In the genomic region with DNA sequence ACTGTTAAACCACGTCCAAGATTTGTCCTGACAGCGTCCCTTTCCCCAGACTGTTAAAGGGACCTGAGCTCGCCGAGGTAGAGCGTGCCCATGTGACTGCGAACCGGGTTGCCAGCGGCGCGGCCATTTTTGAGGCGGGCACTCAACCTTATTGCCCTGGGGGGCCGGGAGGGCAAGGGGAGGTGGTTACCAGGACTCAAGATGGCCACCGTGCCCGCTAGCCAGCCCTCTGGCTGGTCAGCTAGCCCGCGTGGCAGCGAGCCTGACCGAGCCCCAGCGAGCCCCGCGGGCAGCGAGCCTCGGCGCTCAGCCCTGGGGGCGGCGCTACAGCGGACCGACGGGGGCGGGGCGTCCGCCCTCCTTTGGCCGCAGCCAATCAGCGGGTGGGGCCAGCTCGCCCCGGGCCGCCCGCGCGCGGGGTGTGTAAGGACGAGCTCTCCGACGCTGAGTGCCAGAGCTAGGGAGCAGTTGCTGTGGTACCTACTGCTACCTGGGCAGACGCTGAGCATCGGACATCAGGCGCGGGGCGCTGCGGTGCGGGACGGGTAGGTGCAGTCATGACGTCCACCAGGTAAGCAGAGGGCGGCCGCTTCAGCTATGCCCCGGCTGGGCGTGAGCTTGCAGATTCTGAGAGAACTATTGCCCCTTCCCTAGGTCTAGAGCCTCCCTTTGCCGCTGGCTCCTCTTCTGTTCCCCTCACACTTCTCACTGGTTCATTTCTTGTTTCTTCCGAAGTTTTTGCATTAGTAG, we compare ENCODE assay signal across 8 mouse cellular contexts. TPM values are rescaled to one million over a fixed set of nuclear protein-coding genes. Genes with fewer than 3 reads are reported as not detected.
DNase-seq lines count a peak whose midpoint lies in the region; ATAC-seq lines count a peak whose summit lies in the region.

No protein-coding gene starts in this region.

- peak overlapping the region; percentile 70 for H3K27ac ChIP-seq in hindbrain, embryonic 14.5 days

- peak overlapping the region; percentile 69 for H3K4me3 ChIP-seq in hindbrain, embryonic 14.5 days (replicated peaks; ENCODE audit: low read length)

- H3K4me2 ChIP-seq in hindbrain, embryonic 14.5 days (replicated peaks) = peak overlapping the region; percentile 76

- no peaks in the 10 kb centered on the region for H3K27me3 ChIP-seq in hindbrain, embryonic 14.5 days (ENCODE audit: control insufficient read depth, insufficient read depth, low read length)

- WGBS in hindbrain, embryonic 14.5 days = under 1% methylated on average over 56 of the region's 59 CpGs

- no peaks in the 10 kb centered on the region for H3K36me3 ChIP-seq in hindbrain, embryonic 14.5 days (replicated peaks; ENCODE audit: control insufficient read depth, insufficient read depth)

- H3K9me3 ChIP-seq in hindbrain, embryonic 14.5 days (ENCODE audit: control insufficient read depth, low read length) = no peaks in the 10 kb centered on the region

- H3K9ac ChIP-seq in hindbrain, embryonic 14.5 days = peak overlapping the region; percentile 75

- DNase-seq in T-cell, adult 2 months (ENCODE audit: low spot score) = peak; percentile 79
- DNase-seq in cerebellum, postnatal 25 days = peak; percentile 96 to 97
- DNase-seq in frontal cortex, postnatal 25 days (ENCODE audit: low spot score in 2 of 2) = peak; percentile 67 to 78
- peak; percentile 83 for DNase-seq in hindbrain, embryonic 14.5 days (ENCODE audit: low spot score)
- peak; percentile 85 for DNase-seq in left cerebral cortex, adult 11 months (ENCODE audit: low spot score)
- peak; percentile 90 for DNase-seq in lung, postnatal 36 days
- peak; percentile 95 for DNase-seq in retina, embryonic 14.5 days (ENCODE audit: low spot score)
- peak; percentile 89 to 90 for DNase-seq in thymus, postnatal 36 days

- peak; percentile 99 for ATAC-seq in hindbrain, embryonic 14.5 days (ENCODE audit: low FRiP score)

- 0 out of 2 replicates have a peak, but pooled peaks cover 4% of the 10 kb centered on the region for H3K4me1 ChIP-seq in hindbrain, embryonic 14.5 days (replicated peaks; ENCODE audit: control insufficient read depth, insufficient read depth, low read length)

RNA-seq across cellular contexts. Expression of a gene that starts 23.6 kb away (rescaled TPM):
- polyA plus RNA-seq in hindbrain, embryonic 14.5 days (2014; fragmentation: Nextera tagmentation; extraction: Ambion mirVana) = 40.2 and 43.7 TPM in 2 replicates

RNA-seq across cellular contexts. Expression of a gene that starts 23.6 kb away (rescaled TPM):
- polyA plus RNA-seq in hindbrain, embryonic 14.5 days (2014; fragmentation: Nextera tagmentation; extraction: Ambion mirVana) = 94.5 and 101 TPM in 2 replicates

Comparison
In these comparisons a context has a peak if more than half of its experiments do, and no peak if none do; other contexts are left out.
1. Peak in every context shown above with its lines: DNase-seq, ATAC-seq, H3K4me3 ChIP-seq and H3K27ac ChIP-seq.